ENCODE assay signal across 23 mouse cellular contexts in the genomic region with DNA sequence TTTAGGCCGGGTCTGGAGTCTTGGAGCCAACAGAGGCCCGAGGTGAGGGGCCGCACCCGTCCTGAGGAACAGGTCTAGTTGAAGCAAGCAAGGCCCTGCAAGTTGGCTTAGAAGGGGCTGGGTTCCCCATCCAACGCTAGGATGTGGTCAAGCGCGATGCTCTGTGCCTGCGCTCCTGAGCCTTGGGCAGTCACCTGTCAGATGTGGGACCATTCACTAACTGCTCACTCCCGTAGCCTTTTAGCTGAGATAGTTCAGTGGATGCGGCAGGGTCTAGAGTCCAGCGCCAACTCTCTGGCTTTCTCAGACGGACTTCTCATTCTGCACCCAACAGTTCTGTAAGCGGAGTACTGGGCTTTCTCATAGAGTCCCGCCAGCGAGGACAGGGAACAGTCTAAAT. TPM values are rescaled to one million over a fixed set of nuclear protein-coding genes. Genes with fewer than 3 reads are reported as not detected.
A peak's percentile ranks its signal among the peaks of the same experiment; 100 is the strongest.
DNase-seq lines count a peak whose midpoint lies in the region; ATAC-seq and TF ChIP-seq lines count a peak whose summit lies in the region.
"Had no signal": no experiment of that assay in that cellular context is flagged by ENCODE, and none has a peak within 500 bp of the region (broad histone marks: within the 10 kb centered on the region; RNA-seq: fewer than 3 reads in every experiment).

No protein-coding gene starts in this region.

- no peaks in the 10 kb centered on the region for H3K36me3 ChIP-seq in forebrain, embryonic 15.5 days
- no peaks in the 10 kb centered on the region for H3K36me3 ChIP-seq in hindbrain, postnatal 0 days (ENCODE audit: insufficient read depth, low read length)
- H3K36me3 ChIP-seq in midbrain, postnatal 0 days (ENCODE audit: insufficient read depth, low read length): no peaks in the 10 kb centered on the region
- H3K36me3 ChIP-seq: limb, embryonic 12.5 days; liver, embryonic 15.5 days had no signal

- DNase-seq in ZHBTc4 (ENCODE audit: low read depth, low spot score) (peak; percentile 33), liver (no peak)
- DNase-seq in hindbrain, postnatal 0 days (ENCODE audit: low spot score): no peak
- no peak for DNase-seq in midbrain, postnatal 0 days (ENCODE audit: low spot score)
- no peak for DNase-seq in adrenal gland, adult (ENCODE audit: inconsistent age in 2 of 2, low spot score in 1 of 2)
- DNase-seq in heart, postnatal 4 days: no peak
- no peak for DNase-seq in retina, postnatal 1 day
- DNase-seq: adrenal gland, postnatal 10 days; cerebellum, adult 8-10 months; kidney, adult 8-10 months; layer of hippocampus, postnatal 36 days; lung, postnatal 10 days; thymus, postnatal 14 days had no signal

- ATAC-seq in forebrain, embryonic 15.5 days (replicated peaks): no peak
- no peak for ATAC-seq in hindbrain, postnatal 0 days
- no peak; the same call in 1 of the 2 replicates for ATAC-seq in midbrain, postnatal 0 days (ENCODE audit: low FRiP score)
- ATAC-seq: CD4-positive, CD25-positive, alpha-beta regulatory T cell, adult 4 months; Patski had no signal

- no peak overlapping the region for H3K9ac ChIP-seq in forebrain, embryonic 15.5 days (replicated peaks)
- H3K9ac ChIP-seq in hindbrain, postnatal 0 days (replicated peaks; ENCODE audit: low read length): no peak overlapping the region
- no peak overlapping the region for H3K9ac ChIP-seq in midbrain, postnatal 0 days (replicated peaks; ENCODE audit: low read length, poor library complexity, severe bottlenecking)
- H3K9ac ChIP-seq: limb, embryonic 12.5 days; liver, embryonic 15.5 days had no signal

- H3K4me2 ChIP-seq in forebrain, embryonic 15.5 days (replicated peaks): peak overlapping the region; percentile 51
- H3K4me2 ChIP-seq in hindbrain, postnatal 0 days (ENCODE audit: low read depth, low read length): no peak overlapping the region
- peak overlapping the region; percentile 46 for H3K4me2 ChIP-seq in midbrain, postnatal 0 days (ENCODE audit: low read depth, low read length, poor library complexity, severe bottlenecking)
- H3K4me2 ChIP-seq: liver, embryonic 15.5 days had no signal

- no peak overlapping the region for H3K27ac ChIP-seq in forebrain, embryonic 15.5 days (replicated peaks)
- no peak overlapping the region for H3K27ac ChIP-seq in hindbrain, postnatal 0 days
- no peak overlapping the region for H3K27ac ChIP-seq in midbrain, postnatal 0 days (ENCODE audit: low read depth, low read length)
- H3K27ac ChIP-seq: limb, embryonic 12.5 days; liver, embryonic 15.5 days; stomach, postnatal 0 days had no signal

- H3K4me1 ChIP-seq in forebrain, embryonic 15.5 days: peaks cover 12% of the 10 kb centered on the region
- no peaks in the 10 kb centered on the region for H3K4me1 ChIP-seq in hindbrain, postnatal 0 days (ENCODE audit: insufficient read depth, low read length)
- H3K4me1 ChIP-seq in midbrain, postnatal 0 days (ENCODE audit: insufficient read depth, low read length): no peaks in the 10 kb centered on the region
- H3K4me1 ChIP-seq: liver, embryonic 15.5 days had no signal

- no peaks in the 10 kb centered on the region for H3K9me3 ChIP-seq in forebrain, embryonic 15.5 days
- H3K9me3 ChIP-seq in hindbrain, postnatal 0 days (ENCODE audit: low read length): no peaks in the 10 kb centered on the region
- H3K9me3 ChIP-seq in midbrain, postnatal 0 days (ENCODE audit: low read length): no peaks in the 10 kb centered on the region
- H3K9me3 ChIP-seq: limb, embryonic 12.5 days; liver, embryonic 15.5 days had no signal

- no peak for TF ChIP-seq CTCF in hindbrain, postnatal 0 days (IDR thresholded peaks at IDR 0.05; ENCODE audit: low read depth)
- TF ChIP-seq CTCF in midbrain, postnatal 0 days (IDR thresholded peaks at IDR 0.05): no peak

- 2% methylated on average over 15 of the region's 15 CpGs for WGBS in forebrain, embryonic 15.5 days
- WGBS in hindbrain, postnatal 0 days: 4% methylated on average over 15 of the region's 15 CpGs
- 2% methylated on average over 15 of the region's 15 CpGs for WGBS in midbrain, postnatal 0 days

- H3K4me3 ChIP-seq in forebrain, embryonic 15.5 days: peak overlapping the region; percentile 37; the same call in 1 of the 2 replicates
- peak overlapping the region; percentile 23; the same call in 1 of the 2 replicates for H3K4me3 ChIP-seq in hindbrain, postnatal 0 days (ENCODE audit: low read length)
- peak overlapping the region; percentile 35 for H3K4me3 ChIP-seq in midbrain, postnatal 0 days (ENCODE audit: low read depth, low read length)
- H3K4me3 ChIP-seq: liver, embryonic 15.5 days had no signal

- peaks cover 83% of the 10 kb centered on the region for H3K27me3 ChIP-seq in forebrain, embryonic 15.5 days
- H3K27me3 ChIP-seq in hindbrain, postnatal 0 days (ENCODE audit: insufficient read depth, low read length): peaks cover 64% of the 10 kb centered on the region
- peaks cover 59% of the 10 kb centered on the region for H3K27me3 ChIP-seq in midbrain, postnatal 0 days (ENCODE audit: insufficient read depth, low read length)

RNA-seq across cellular contexts. Expression of a gene that starts 1.1 kb away (rescaled TPM):
- polyA plus RNA-seq in forebrain, embryonic 15.5 days (2015; fragmentation: Nextera tagmentation; extraction: Ambion mirVana): 0.51 and 1.1 TPM in 2 replicates
- total RNA-seq in hindbrain, postnatal 0 days (2014; rRNA removed): 0.72 and 0.73 TPM in 2 replicates
- 0.23 and 0.49 TPM in 2 replicates for polyA plus RNA-seq in hindbrain, postnatal 0 days (2015; fragmentation: Nextera tagmentation; extraction: Ambion mirVana)
- total RNA-seq in midbrain, postnatal 0 days (2014; rRNA removed): 7.6 and 7.9 TPM in 2 replicates
- 5.9 and 6.0 TPM in 2 replicates for polyA plus RNA-seq in midbrain, postnatal 0 days (2015; fragmentation: Nextera tagmentation; extraction: Ambion mirVana)
- total RNA-seq in heart, postnatal 4 days (2021): not detected
- total RNA-seq: adrenal gland, postnatal 10 days; granulocyte monocyte progenitor cell, adult 5-6 weeks; layer of hippocampus, postnatal 36 days; megakaryocyte-erythroid progenitor cell, adult 5-6 weeks had no signal
- polyA plus RNA-seq: CD4-positive, CD25-positive, alpha-beta regulatory T cell, adult 4 months; heart, embryonic 14.5 days; large intestine, adult 2 months; limb, embryonic 12.5 days; liver, embryonic 15.5 days; Patski; stomach, postnatal 0 days had no signal

RNA-seq across cellular contexts. Expression of a gene that starts 50.6 kb away (rescaled TPM):
- 0.13 and 0.29 TPM in 2 replicates for polyA plus RNA-seq in forebrain, embryonic 15.5 days (2015; fragmentation: Nextera tagmentation; extraction: Ambion mirVana)
- total RNA-seq in hindbrain, postnatal 0 days (2014; rRNA removed): 0.32 and 0.68 TPM in 2 replicates
- 0.29 and 0.52 TPM in 2 replicates for polyA plus RNA-seq in hindbrain, postnatal 0 days (2015; fragmentation: Nextera tagmentation; extraction: Ambion mirVana)
- total RNA-seq in midbrain, postnatal 0 days (2014; rRNA removed): 0.55 and 1.2 TPM in 2 replicates
- polyA plus RNA-seq in midbrain, postnatal 0 days (2015; fragmentation: Nextera tagmentation; extraction: Ambion mirVana): 0.20 TPM in 1 of 2 replicates, not detected in the other
- under 1 TPM; 0.69 to 0.88 TPM for total RNA-seq in heart, postnatal 4 days (2021)
